Mouse (Mus musculus) ES-E14 (cell line): ENCODE data around the gene Hmgxb4.

ENCODE experiments used
- CHD2 ChIP-seq: IDR thresholded peaks from 2 replicates; pipeline ENCODE4 v1.6.1; 2014; ENCODE audit warnings: mild to moderate bottlenecking, low read depth, low read length, inconsistent platforms
- HCFC1 ChIP-seq: IDR thresholded peaks from 2 replicates; pipeline ENCODE4 v1.6.1; 2012; ENCODE audit warnings: low read length, inconsistent platforms, borderline replicate concordance; ENCODE audit not compliant: insufficient read depth

- no peak for TF ChIP-seq CHD2
- TF ChIP-seq HCFC1 = no peak
Measured at GRCm38 (mm10) chr8:75060022-75060421, 66.9 kb downstream of the Hmgxb4 start.
